In genomic region chr4:53475230-53475952, GRCm38 (mm10) we compare ENCODE assay signal across 14 mouse cellular contexts. TPM values are rescaled to one million over a fixed set of nuclear protein-coding genes. Genes with fewer than 3 reads are reported as not detected.
DNase-seq lines count a peak whose midpoint lies in the region; ATAC-seq lines count a peak whose summit lies in the region.
"Had no signal": no experiment of that assay in that cellular context is flagged by ENCODE, and none has a peak within 500 bp of the region (broad histone marks: within the 10 kb centered on the region; RNA-seq: fewer than 3 reads in every experiment).

No protein-coding gene starts in this region.

- H3K4me2 ChIP-seq in intestine, embryonic 16.5 days (ENCODE audit: low read depth, low read length), result no peak overlapping the region
- H3K4me2 ChIP-seq in intestine, embryonic 15.5 days (replicated peaks), result no peak overlapping the region
- H3K4me2 ChIP-seq in neural tube, embryonic 15.5 days, result no peak overlapping the region
- no peak overlapping the region for H3K4me2 ChIP-seq in hindbrain, embryonic 11.5 days (replicated peaks; ENCODE audit: low read depth, low read length)
- H3K4me2 ChIP-seq: heart, embryonic 15.5 days; limb, embryonic 12.5 days had no signal

- H3K4me3 ChIP-seq in intestine, embryonic 16.5 days (ENCODE audit: low read length), result no peak overlapping the region
- H3K4me3 ChIP-seq in intestine, embryonic 15.5 days (replicated peaks), result no peak overlapping the region
- no peak overlapping the region for H3K4me3 ChIP-seq in neural tube, embryonic 15.5 days (replicated peaks)
- H3K4me3 ChIP-seq in hindbrain, embryonic 11.5 days (ENCODE audit: low read depth, low read length), result no peak overlapping the region
- H3K4me3 ChIP-seq: erythroblast, embryonic 14.5 days; heart, embryonic 15.5 days; limb, embryonic 12.5 days had no signal

- H3K36me3 ChIP-seq in intestine, embryonic 16.5 days (ENCODE audit: control insufficient read depth, insufficient read depth, low read length), result no peaks in the 10 kb centered on the region
- no peaks in the 10 kb centered on the region for H3K36me3 ChIP-seq in intestine, embryonic 15.5 days
- H3K36me3 ChIP-seq in neural tube, embryonic 15.5 days, result no peaks in the 10 kb centered on the region
- H3K36me3 ChIP-seq in hindbrain, embryonic 11.5 days (ENCODE audit: control insufficient read depth, insufficient read depth, low read length), result no peaks in the 10 kb centered on the region
- H3K36me3 ChIP-seq: heart, embryonic 15.5 days; limb, embryonic 12.5 days had no signal

- H3K9me3 ChIP-seq in intestine, embryonic 16.5 days (ENCODE audit: control insufficient read depth, low read length), result no peaks in the 10 kb centered on the region
- no peaks in the 10 kb centered on the region for H3K9me3 ChIP-seq in intestine, embryonic 15.5 days
- no peaks in the 10 kb centered on the region for H3K9me3 ChIP-seq in neural tube, embryonic 15.5 days (replicated peaks)
- no peaks in the 10 kb centered on the region for H3K9me3 ChIP-seq in hindbrain, embryonic 11.5 days (ENCODE audit: control insufficient read depth, low read length)
- H3K9me3 ChIP-seq: heart, embryonic 15.5 days; limb, embryonic 12.5 days had no signal

- no peak overlapping the region for H3K9ac ChIP-seq in intestine, embryonic 16.5 days (ENCODE audit: low read depth, low read length)
- H3K9ac ChIP-seq in intestine, embryonic 15.5 days, result no peak overlapping the region
- no peak overlapping the region for H3K9ac ChIP-seq in neural tube, embryonic 15.5 days (replicated peaks)
- H3K9ac ChIP-seq in hindbrain, embryonic 11.5 days (ENCODE audit: low read depth, low read length), result no peak overlapping the region
- H3K9ac ChIP-seq: heart, embryonic 15.5 days; limb, embryonic 12.5 days had no signal

- no peaks in the 10 kb centered on the region for H3K27me3 ChIP-seq in intestine, embryonic 16.5 days (replicated peaks; ENCODE audit: control insufficient read depth, insufficient read depth, low read length)
- no peaks in the 10 kb centered on the region for H3K27me3 ChIP-seq in intestine, embryonic 15.5 days (replicated peaks)
- H3K27me3 ChIP-seq in neural tube, embryonic 15.5 days (replicated peaks), result no peaks in the 10 kb centered on the region
- H3K27me3 ChIP-seq in hindbrain, embryonic 11.5 days (ENCODE audit: control insufficient read depth, insufficient read depth, low read length), result no peaks in the 10 kb centered on the region
- H3K27me3 ChIP-seq: heart, embryonic 15.5 days; limb, embryonic 12.5 days had no signal

- 0 out of 2 replicates have a peak, but pooled peaks have one; percentile 26 for ATAC-seq in intestine, embryonic 16.5 days
- ATAC-seq in intestine, embryonic 15.5 days, result no peak
- ATAC-seq in neural tube, embryonic 15.5 days (ENCODE audit: low FRiP score), result no peak
- ATAC-seq in hindbrain, embryonic 11.5 days (ENCODE audit: low FRiP score), result no peak
- ATAC-seq: lung, postnatal 0 days had no signal

- H3K4me1 ChIP-seq in intestine, embryonic 16.5 days (ENCODE audit: control insufficient read depth, insufficient read depth, low read length), result peaks cover 2% of the 10 kb centered on the region; the same call in 1 of the 2 replicates
- peaks cover 6% of the 10 kb centered on the region for H3K4me1 ChIP-seq in intestine, embryonic 15.5 days (replicated peaks)
- peaks cover 22% of the 10 kb centered on the region for H3K4me1 ChIP-seq in neural tube, embryonic 15.5 days
- no peaks in the 10 kb centered on the region for H3K4me1 ChIP-seq in hindbrain, embryonic 11.5 days (replicated peaks; ENCODE audit: control insufficient read depth, insufficient read depth, low read length)

- peak; percentile 67 for DNase-seq in cerebellum, adult 11-12 months
- no peak for DNase-seq in cerebellum, postnatal 4 days (ENCODE audit: low spot score in 2 of 2)
- no peak for DNase-seq in neural tube, embryonic 10.5 days (ENCODE audit: extremely low spot score, low spot score)
- DNase-seq in spleen, postnatal 10 days (ENCODE audit: low spot score in 2 of 2), result no peak
- DNase-seq in hindbrain, embryonic 11.5 days (ENCODE audit: low spot score), result no peak
- DNase-seq: embryo, embryonic 11 days had no signal

- H3K27ac ChIP-seq in intestine, embryonic 16.5 days (ENCODE audit: low read length), result no peak overlapping the region
- no peak overlapping the region for H3K27ac ChIP-seq in intestine, embryonic 15.5 days
- H3K27ac ChIP-seq in neural tube, embryonic 15.5 days (replicated peaks), result peak overlapping the region; percentile 46; the same call in 1 of the 2 replicates
- no peak overlapping the region for H3K27ac ChIP-seq in hindbrain, embryonic 11.5 days (ENCODE audit: low read depth, low read length)
- H3K27ac ChIP-seq: heart, embryonic 15.5 days; kidney, postnatal 0 days; limb, embryonic 12.5 days had no signal

- 60% methylated on average over 20 of the region's 20 CpGs for WGBS in intestine, embryonic 16.5 days
- 64% methylated on average over 20 of the region's 20 CpGs for WGBS in intestine, embryonic 15.5 days
- 74% methylated on average over 20 of the region's 20 CpGs for WGBS in neural tube, embryonic 15.5 days
- 86% methylated on average over 20 of the region's 20 CpGs for WGBS in hindbrain, embryonic 11.5 days

RNA-seq across cellular contexts. Expression of gene Slc44a1, which starts 35.2 kb away (rescaled TPM):
- polyA plus RNA-seq in intestine, embryonic 16.5 days (2015; fragmentation: Nextera tagmentation; extraction: Ambion mirVana), result 17.2 and 22.0 TPM in 2 replicates
- polyA plus RNA-seq in intestine, embryonic 15.5 days (2015; fragmentation: Nextera tagmentation; extraction: Ambion mirVana), result 51.6 and 56.3 TPM in 2 replicates
- polyA plus RNA-seq in neural tube, embryonic 15.5 days (2015; fragmentation: Nextera tagmentation; extraction: Ambion mirVana), result 10.8 and 15.1 TPM in 2 replicates
- 14.4 and 18.1 TPM in 2 replicates for polyA plus RNA-seq in hindbrain, embryonic 11.5 days (2014; fragmentation: Nextera tagmentation; extraction: Ambion mirVana)
